In genomic region chr3:157534786-157535415, GRCm38 (mm10) we compare ENCODE assay signal across 8 mouse cellular contexts. TPM values are rescaled to one million over a fixed set of nuclear protein-coding genes. Genes with fewer than 3 reads are reported as not detected.
DNase-seq lines count a peak whose midpoint lies in the region; ATAC-seq and TF ChIP-seq lines count a peak whose summit lies in the region.

No protein-coding gene starts in this region.

- peak overlapping the region; percentile 86 for H3K9ac ChIP-seq in forebrain, embryonic 12.5 days
- peak overlapping the region; percentile 95 for H3K9ac ChIP-seq in limb, embryonic 11.5 days (ENCODE audit: low read length)
- peak overlapping the region; percentile 60 for H3K9ac ChIP-seq in midbrain, postnatal 0 days (replicated peaks; ENCODE audit: low read length, poor library complexity, severe bottlenecking)

- peak overlapping the region; percentile 99 for H3K27ac ChIP-seq in kidney, adult 2 months (ENCODE audit: insufficient read depth, low read depth, low read length)
- peak overlapping the region; percentile 90 for H3K27ac ChIP-seq in forebrain, embryonic 12.5 days
- peak overlapping the region; percentile 84 for H3K27ac ChIP-seq in limb, embryonic 11.5 days (replicated peaks; ENCODE audit: low read depth, low read length)
- H3K27ac ChIP-seq in midbrain, postnatal 0 days (ENCODE audit: low read depth, low read length), result peak overlapping the region; percentile 95

- no peaks in the 10 kb centered on the region for H3K9me3 ChIP-seq in forebrain, embryonic 12.5 days
- no peaks in the 10 kb centered on the region for H3K9me3 ChIP-seq in limb, embryonic 11.5 days (ENCODE audit: control insufficient read depth, low read length)
- H3K9me3 ChIP-seq in midbrain, postnatal 0 days (ENCODE audit: low read length), result no peaks in the 10 kb centered on the region

- no peak for TF ChIP-seq CTCF in kidney, adult 2 months (conservative IDR thresholded peaks at IDR 0.05; ENCODE audit: insufficient read depth, insufficient read length, low read depth, low read length)
- TF ChIP-seq CTCF in midbrain, postnatal 0 days (IDR thresholded peaks at IDR 0.05), result no peak

- H3K4me1 ChIP-seq in kidney, adult 2 months (ENCODE audit: control insufficient read depth, insufficient read depth, low read length), result no peaks in the 10 kb centered on the region
- peaks cover 11% of the 10 kb centered on the region for H3K4me1 ChIP-seq in forebrain, embryonic 12.5 days
- no peaks in the 10 kb centered on the region for H3K4me1 ChIP-seq in limb, embryonic 11.5 days (ENCODE audit: control insufficient read depth, insufficient read depth, low read length)
- H3K4me1 ChIP-seq in midbrain, postnatal 0 days (ENCODE audit: insufficient read depth, low read length), result peaks cover 5% of the 10 kb centered on the region; the same call in 1 of the 2 replicates

- peak; percentile 15; the same call in 1 of the 2 replicates for ATAC-seq in forebrain, embryonic 12.5 days (ENCODE audit: low FRiP score)
- peak; percentile 11; the same call in 1 of the 2 replicates for ATAC-seq in limb, embryonic 11.5 days (ENCODE audit: insufficient number of reproducible peaks, low FRiP score, low TSS enrichment, low read depth)
- peak; percentile 43 for ATAC-seq in midbrain, postnatal 0 days (ENCODE audit: low FRiP score)

- WGBS in kidney, adult 2 months, result 2% methylated on average over 15 of the region's 15 CpGs
- WGBS in forebrain, embryonic 12.5 days, result 3% methylated on average over 15 of the region's 15 CpGs
- 4% methylated on average over 15 of the region's 15 CpGs for WGBS in limb, embryonic 11.5 days
- 4% methylated on average over 15 of the region's 15 CpGs for WGBS in midbrain, postnatal 0 days

- peak overlapping the region; percentile 74 for H3K4me2 ChIP-seq in forebrain, embryonic 12.5 days
- H3K4me2 ChIP-seq in limb, embryonic 11.5 days (ENCODE audit: low read depth, severe bottlenecking), result peak overlapping the region; percentile 76
- H3K4me2 ChIP-seq in midbrain, postnatal 0 days (ENCODE audit: low read depth, low read length, poor library complexity, severe bottlenecking), result peak overlapping the region; percentile 64

- TF ChIP-seq POLR2A in kidney, adult 2 months (IDR thresholded peaks at IDR 0.05; ENCODE audit: low read depth, low read length), result no peak

- H3K36me3 ChIP-seq in kidney, adult 2 months (ENCODE audit: control insufficient read depth, insufficient read depth, low read length), result peaks cover 5% of the 10 kb centered on the region
- peaks cover 21% of the 10 kb centered on the region for H3K36me3 ChIP-seq in forebrain, embryonic 12.5 days (replicated peaks)
- H3K36me3 ChIP-seq in limb, embryonic 11.5 days (ENCODE audit: control insufficient read depth, insufficient read depth, low read length), result peaks cover 8% of the 10 kb centered on the region; the same call in 1 of the 2 replicates
- H3K36me3 ChIP-seq in midbrain, postnatal 0 days (ENCODE audit: insufficient read depth, low read length), result peaks cover 11% of the 10 kb centered on the region; the same call in 1 of the 2 replicates

- DNase-seq in kidney, adult 2 months, result no peak
- DNase-seq in kidney, adult 18-20 months, result no peak
- DNase-seq in MN1 (ENCODE audit: low spot score), result peak; percentile 40
- DNase-seq in limb, embryonic 11.5 days (ENCODE audit: low spot score), result no peak
- DNase-seq in midbrain, postnatal 0 days (ENCODE audit: low spot score), result peak; percentile 20
- no peak for DNase-seq in cerebellum, postnatal 36 days
- DNase-seq in adrenal gland, adult 2 months, result no peak

- H3K4me3 ChIP-seq in kidney, adult 2 months (ENCODE audit: insufficient read depth, low read depth, low read length), result peak overlapping the region; percentile 64
- H3K4me3 ChIP-seq in forebrain, embryonic 12.5 days (replicated peaks), result peak overlapping the region; percentile 81
- peak overlapping the region; percentile 85 for H3K4me3 ChIP-seq in limb, embryonic 11.5 days (ENCODE audit: low read depth, low read length)
- H3K4me3 ChIP-seq in midbrain, postnatal 0 days (ENCODE audit: low read depth, low read length), result peak overlapping the region; percentile 69

- no peaks in the 10 kb centered on the region for H3K27me3 ChIP-seq in kidney, adult 2 months (replicated peaks; ENCODE audit: control insufficient read depth, insufficient read depth, low read length)
- peaks cover 19% of the 10 kb centered on the region for H3K27me3 ChIP-seq in forebrain, embryonic 12.5 days
- H3K27me3 ChIP-seq in limb, embryonic 11.5 days (ENCODE audit: control insufficient read depth, insufficient read depth, low read length), result 0 out of 2 replicates have a peak, but pooled peaks cover 4% of the 10 kb centered on the region
- H3K27me3 ChIP-seq in midbrain, postnatal 0 days (ENCODE audit: insufficient read depth, low read length), result peaks cover 23% of the 10 kb centered on the region

RNA-seq across cellular contexts. Expression of gene Zranb2, which starts 0.9 kb away (rescaled TPM):
- 6.8 and 10.2 TPM in 2 replicates for polyA plus RNA-seq in kidney, adult 2 months (2012; rRNA removed)
- polyA plus RNA-seq in forebrain, embryonic 12.5 days (2016; fragmentation: Nextera tagmentation; extraction: Ambion mirVana), result 143 and 151 TPM in 2 replicates
- 144 and 155 TPM in 2 replicates for polyA plus RNA-seq in limb, embryonic 11.5 days (2014; fragmentation: Nextera tagmentation; extraction: Ambion mirVana)
- total RNA-seq in midbrain, postnatal 0 days (2014; rRNA removed), result 68.7 and 103 TPM in 2 replicates
- 98.4 and 103 TPM in 2 replicates for polyA plus RNA-seq in midbrain, postnatal 0 days (2015; fragmentation: Nextera tagmentation; extraction: Ambion mirVana)
- total RNA-seq in adrenal gland, adult 2 months (2021), result 10 to 100 TPM; 79.6 to 80.7 TPM
- polyA plus RNA-seq in adrenal gland, adult 2 months (2012; rRNA removed), result 1.8 and 3.3 TPM in 2 replicates

RNA-seq across cellular contexts. Expression of gene Ptger3, which starts 31.8 kb away (rescaled TPM):
- 29.5 and 44.2 TPM in 2 replicates for polyA plus RNA-seq in kidney, adult 2 months (2012; rRNA removed)
- polyA plus RNA-seq in forebrain, embryonic 12.5 days (2016; fragmentation: Nextera tagmentation; extraction: Ambion mirVana), result 2.0 and 2.3 TPM in 2 replicates
- polyA plus RNA-seq in limb, embryonic 11.5 days (2014; fragmentation: Nextera tagmentation; extraction: Ambion mirVana), result 0.95 and 1.3 TPM in 2 replicates
- 9.4 and 10.1 TPM in 2 replicates for total RNA-seq in midbrain, postnatal 0 days (2014; rRNA removed)
- polyA plus RNA-seq in midbrain, postnatal 0 days (2015; fragmentation: Nextera tagmentation; extraction: Ambion mirVana), result 6.6 and 7.8 TPM in 2 replicates
- total RNA-seq in adrenal gland, adult 2 months (2021), result 10 to 100 TPM; 18.7 to 19.1 TPM
- polyA plus RNA-seq in adrenal gland, adult 2 months (2012; rRNA removed), result 60.0 and 72.6 TPM in 2 replicates

Comparison
In these comparisons a context has a peak if more than half of its experiments do, and no peak if none do; other contexts are left out.
1. DNase-seq: peak in MN1 (single experiment) and midbrain, postnatal 0 days (single experiment); none in kidney, adult 2 months (single experiment), kidney, adult 18-20 months (single experiment), limb, embryonic 11.5 days (single experiment), cerebellum, postnatal 36 days (0 of 2) and adrenal gland, adult 2 months (single experiment).
2. Peak in every context shown above with its lines, with median percentiles within 50 percentile points of each other: H3K27ac ChIP-seq, H3K4me3 ChIP-seq, ATAC-seq, H3K4me2 ChIP-seq and H3K9ac ChIP-seq.